Mouse (Mus musculus) liver, postnatal 0 days (tissue): ENCODE data around the gene Tlk1.

Experiments used
- CTCF ChIP-seq: sonication (generic); IDR thresholded peaks from 2 replicates; pipeline ENCODE4 v1.5.1; 2016; ENCODE audit warnings: antibody characterized with exemption, low read depth
- EP300 ChIP-seq: IDR thresholded peaks from 2 replicates; pipeline ENCODE4 v1.6.1; 2016; ENCODE audit warnings: antibody characterized with exemption, low read depth, mild to moderate bottlenecking

- TF ChIP-seq EP300 (no peak), CTCF (no peak)
These were observed 22.9 kb downstream of the Tlk1 start for GRCm38 (mm10) chr2:70802658-70803057.
